Mouse (Mus musculus) forebrain, embryonic 12.5 days (tissue): ENCODE data around the gene Id2. TPM values are rescaled to one million over a fixed set of nuclear protein-coding genes. Genes with fewer than 3 reads are reported as not detected.

Experiments used
- ATAC-seq: fragments of 200-750 bp; cut with Nextera tagmentation; 2 replicates; pipeline ENCODE4 v1.8.0; 2017; ENCODE audit warnings: moderate TSS enrichment; ENCODE audit not compliant: low FRiP score
- H3K27ac ChIP-seq: fragments of 300-500 bp; sonication (generic); 2 replicates; pipeline ENCODE4 v1.5.1; 2016; ENCODE audit warnings: mild to moderate bottlenecking
- H3K27me3 ChIP-seq: fragments of 300-500 bp; sonication (generic); 2 replicates; pipeline ENCODE4 v1.6.1; 2016; ENCODE audit warnings: mild to moderate bottlenecking
- H3K36me3 ChIP-seq: fragments of 300-500 bp; sonication (generic); replicated peaks from 2 replicates; pipeline ENCODE4 v1.6.1; 2016; ENCODE audit warnings: mild to moderate bottlenecking
- H3K4me1 ChIP-seq: fragments of 300-500 bp; sonication (generic); 2 replicates; pipeline ENCODE4 v1.6.1; 2016
- H3K4me2 ChIP-seq: fragments of 300-500 bp; sonication (generic); 2 replicates; pipeline ENCODE4 v1.6.1; 2016; ENCODE audit warnings: mild to moderate bottlenecking, moderate library complexity
- H3K4me3 ChIP-seq: fragments of 300-500 bp; sonication (generic); replicated peaks from 2 replicates; pipeline ENCODE4 v1.5.1; 2016; ENCODE audit warnings: mild to moderate bottlenecking
- H3K9ac ChIP-seq: fragments of 300-500 bp; sonication (generic); 2 replicates; pipeline ENCODE4 v1.6.1; 2016; ENCODE audit warnings: mild to moderate bottlenecking
- H3K9me3 ChIP-seq: fragments of 300-500 bp; sonication (generic); 2 replicates; pipeline ENCODE4 v1.6.1; 2016
- WGBS: fragments of 180-500 bp; shearing (Covaris S2); methylation state at CpG from one replicate; pipeline ENCODE4 v1.1.7; 2016; 5-methylcytosine and 5-hydroxymethylcytosine counted together
- polyA plus RNA-seq: library from polyadenylated mRNA; unstranded; fragments of >200 nt; fragmentation: Nextera tagmentation; extraction: Ambion mirVana; gene quantifications from 2 replicates; pipeline ENCODE4 v1.2.1, GENCODE M21; 2016

Gene Id2
- 163 TPM in 2 replicates for polyA plus RNA-seq

- peak within 1 kb of the TSS; percentile 93 for H3K27ac ChIP-seq
- peak within 1 kb of the TSS; percentile 52 for H3K9ac ChIP-seq
- no peak for ATAC-seq
- 7% methylated on average over 1 of the region's 1 CpGs for WGBS
- peak within 1 kb of the TSS; percentile 95 for H3K4me2 ChIP-seq
- peaks cover 12% of the 10 kb centered on the region; the same call in 1 of the 2 replicates for H3K27me3 ChIP-seq
- H3K9me3 ChIP-seq = no peaks in the 10 kb centered on the region
- H3K4me3 ChIP-seq = peak within 1 kb of the TSS; percentile 70
- peaks cover 61% of the 10 kb centered on the region for H3K4me1 ChIP-seq
- no peaks in the 10 kb centered on the region for H3K36me3 ChIP-seq
Observed at GRCm38 (mm10) chr12:25097052-25097209, at the start of gene Id2. Gene Id2, minus strand, starts transcription at chr12:25097140.

GRCm38 (mm10) chr12:25145344-25145698 lies 48.4 kb upstream of the Id2 start:
- no peak overlapping the region for H3K4me2 ChIP-seq
- H3K36me3 ChIP-seq = no peaks in the 10 kb centered on the region
- no peak overlapping the region for H3K27ac ChIP-seq
- no peaks in the 10 kb centered on the region for H3K9me3 ChIP-seq
- ATAC-seq = no peak
- WGBS = 73% methylated on average over 3 of the region's 3 CpGs
- peaks cover 2% of the 10 kb centered on the region for H3K4me1 ChIP-seq
- no peaks in the 10 kb centered on the region for H3K27me3 ChIP-seq
- no peak overlapping the region for H3K9ac ChIP-seq
- no peak overlapping the region for H3K4me3 ChIP-seq

- no peak for ATAC-seq
- no peak overlapping the region for H3K4me2 ChIP-seq
- WGBS = 93% methylated on average over 5 of the region's 5 CpGs
- H3K4me1 ChIP-seq = peaks cover 2% of the 10 kb centered on the region
- H3K4me3 ChIP-seq = no peak overlapping the region
- H3K27me3 ChIP-seq = no peaks in the 10 kb centered on the region
- no peak overlapping the region for H3K27ac ChIP-seq
- H3K9ac ChIP-seq = no peak overlapping the region
- H3K9me3 ChIP-seq = no peaks in the 10 kb centered on the region
- no peaks in the 10 kb centered on the region for H3K36me3 ChIP-seq
Observed at GRCm38 (mm10) chr12:25144591-25145343, 47.8 kb upstream of the Id2 start.

- H3K36me3 ChIP-seq = no peaks in the 10 kb centered on the region
- ATAC-seq = no peak
- H3K9me3 ChIP-seq = no peaks in the 10 kb centered on the region
- peaks cover 2% of the 10 kb centered on the region for H3K4me1 ChIP-seq
- no peak overlapping the region for H3K9ac ChIP-seq
- WGBS = 68% methylated on average over 2 of the region's 2 CpGs
- H3K27ac ChIP-seq = no peak overlapping the region
- no peaks in the 10 kb centered on the region for H3K27me3 ChIP-seq
- no peak overlapping the region for H3K4me3 ChIP-seq
- H3K4me2 ChIP-seq = no peak overlapping the region
Observed at GRCm38 (mm10) chr12:25143492-25143891, 46.6 kb upstream of the Id2 start.

DNA sequence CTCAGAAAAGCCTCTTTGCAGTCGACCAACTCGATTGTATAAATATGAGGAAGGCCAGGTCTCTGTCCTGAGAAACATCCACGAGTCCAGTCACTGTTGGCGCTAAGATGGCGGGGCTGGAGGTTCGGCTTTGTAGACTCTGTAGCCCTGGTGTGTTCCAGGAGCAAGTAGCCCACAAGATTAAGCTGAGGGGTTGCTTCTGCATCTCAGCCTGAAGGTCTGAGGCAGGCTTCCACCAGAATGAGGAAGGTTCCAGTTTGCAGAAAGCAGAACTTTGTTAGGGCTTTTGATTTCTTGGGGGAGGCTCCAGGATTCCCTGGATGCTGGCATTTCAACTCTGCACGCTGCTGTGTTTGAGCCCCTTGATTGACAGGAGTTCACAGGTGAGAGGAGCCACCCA lies 45.3 kb upstream of the Id2 start:
- Histone ChIP-seq H3K9ac (no peak overlapping the region), H3K27ac (no peak overlapping the region), H3K4me3 (no peak overlapping the region), H3K4me1 (peaks cover 2% of the 10 kb centered on the region), H3K27me3 (no peaks in the 10 kb centered on the region), H3K4me2 (no peak overlapping the region), H3K36me3 (no peaks in the 10 kb centered on the region), H3K9me3 (no peaks in the 10 kb centered on the region)
- 79% methylated on average over 7 of the region's 7 CpGs for WGBS
- ATAC-seq = no peak

GRCm38 (mm10) chr12:25141311-25141710 lies 44.4 kb upstream of the Id2 start:
- Histone ChIP-seq H3K27ac (no peak overlapping the region), H3K27me3 (no peaks in the 10 kb centered on the region), H3K4me3 (no peak overlapping the region), H3K9ac (no peak overlapping the region), H3K4me1 (peaks cover 2% of the 10 kb centered on the region), H3K36me3 (no peaks in the 10 kb centered on the region), H3K4me2 (no peak overlapping the region), H3K9me3 (no peaks in the 10 kb centered on the region)
- ATAC-seq = no peak
- WGBS = 66% methylated on average over 7 of the region's 7 CpGs

GRCm38 (mm10) chr12:25140115-25140514 lies 43.2 kb upstream of the Id2 start:
- H3K4me1 ChIP-seq = peaks cover 2% of the 10 kb centered on the region
- no peak overlapping the region for H3K4me3 ChIP-seq
- ATAC-seq = no peak
- H3K4me2 ChIP-seq = no peak overlapping the region
- H3K27ac ChIP-seq = no peak overlapping the region
- no peaks in the 10 kb centered on the region for H3K36me3 ChIP-seq
- H3K27me3 ChIP-seq = no peaks in the 10 kb centered on the region
- H3K9ac ChIP-seq = no peak overlapping the region
- H3K9me3 ChIP-seq = no peaks in the 10 kb centered on the region
- WGBS = 83% methylated on average over 6 of the region's 6 CpGs

- no peak overlapping the region for H3K4me2 ChIP-seq
- no peak overlapping the region for H3K27ac ChIP-seq
- H3K4me1 ChIP-seq = peaks cover 2% of the 10 kb centered on the region
- no peaks in the 10 kb centered on the region for H3K9me3 ChIP-seq
- ATAC-seq = no peak
- no peak overlapping the region for H3K9ac ChIP-seq
- WGBS = 96% methylated on average over 4 of the region's 4 CpGs
- H3K36me3 ChIP-seq = no peaks in the 10 kb centered on the region
- H3K4me3 ChIP-seq = no peak overlapping the region
- H3K27me3 ChIP-seq = no peaks in the 10 kb centered on the region
Observed at GRCm38 (mm10) chr12:25138616-25139015, 41.7 kb upstream of the Id2 start.

- Histone ChIP-seq H3K27ac (no peak overlapping the region), H3K9me3 (no peaks in the 10 kb centered on the region), H3K27me3 (0 out of 2 replicates have a peak, but pooled peaks cover 4% of the 10 kb centered on the region), H3K4me2 (no peak overlapping the region), H3K4me1 (peaks cover 18% of the 10 kb centered on the region), H3K36me3 (no peaks in the 10 kb centered on the region), H3K4me3 (no peak overlapping the region), H3K9ac (no peak overlapping the region)
- 86% methylated on average over 12 of the region's 12 CpGs for WGBS
- no peak for ATAC-seq
Observed at GRCm38 (mm10) chr12:25132046-25132445, 35.1 kb upstream of the Id2 start.

- Histone ChIP-seq H3K4me3 (no peak overlapping the region), H3K4me1 (peaks cover 56% of the 10 kb centered on the region), H3K27ac (no peak overlapping the region), H3K9me3 (no peaks in the 10 kb centered on the region), H3K36me3 (no peaks in the 10 kb centered on the region), H3K27me3 (peaks cover 4% of the 10 kb centered on the region; the same call in 1 of the 2 replicates), H3K4me2 (no peak overlapping the region), H3K9ac (no peak overlapping the region)
- ATAC-seq = no peak
- 69% methylated on average over 4 of the region's 4 CpGs for WGBS
Observed at GRCm38 (mm10) chr12:25127629-25128028, 30.7 kb upstream of the Id2 start.

DNA sequence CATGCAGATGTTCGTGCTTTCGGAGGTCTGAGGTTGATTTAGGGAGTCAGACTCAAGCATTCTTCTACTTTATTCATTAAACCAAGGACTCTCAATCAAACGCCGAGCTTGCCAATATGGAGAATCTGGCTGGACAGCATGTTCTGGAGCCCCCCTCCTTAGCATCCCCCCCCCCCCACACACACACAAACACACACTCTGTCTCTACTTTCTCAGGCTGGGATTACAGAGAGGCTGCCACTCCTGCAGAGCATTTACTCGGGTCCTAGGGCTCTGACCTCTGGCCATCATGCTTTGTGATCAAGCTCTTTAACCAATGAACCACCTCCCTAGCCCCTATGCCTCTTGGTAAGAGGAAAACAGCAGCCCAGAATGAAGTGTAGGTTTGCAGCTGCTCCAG lies 29.3 kb upstream of the Id2 start:
- Histone ChIP-seq H3K27me3 (peaks cover 4% of the 10 kb centered on the region; the same call in 1 of the 2 replicates), H3K4me3 (no peak overlapping the region), H3K27ac (peak overlapping the region; percentile 87), H3K36me3 (no peaks in the 10 kb centered on the region), H3K9me3 (no peaks in the 10 kb centered on the region), H3K4me2 (no peak overlapping the region), H3K4me1 (peaks cover 59% of the 10 kb centered on the region), H3K9ac (no peak overlapping the region)
- WGBS = 34% methylated on average over 5 of the region's 5 CpGs
- no peak for ATAC-seq

DNA sequence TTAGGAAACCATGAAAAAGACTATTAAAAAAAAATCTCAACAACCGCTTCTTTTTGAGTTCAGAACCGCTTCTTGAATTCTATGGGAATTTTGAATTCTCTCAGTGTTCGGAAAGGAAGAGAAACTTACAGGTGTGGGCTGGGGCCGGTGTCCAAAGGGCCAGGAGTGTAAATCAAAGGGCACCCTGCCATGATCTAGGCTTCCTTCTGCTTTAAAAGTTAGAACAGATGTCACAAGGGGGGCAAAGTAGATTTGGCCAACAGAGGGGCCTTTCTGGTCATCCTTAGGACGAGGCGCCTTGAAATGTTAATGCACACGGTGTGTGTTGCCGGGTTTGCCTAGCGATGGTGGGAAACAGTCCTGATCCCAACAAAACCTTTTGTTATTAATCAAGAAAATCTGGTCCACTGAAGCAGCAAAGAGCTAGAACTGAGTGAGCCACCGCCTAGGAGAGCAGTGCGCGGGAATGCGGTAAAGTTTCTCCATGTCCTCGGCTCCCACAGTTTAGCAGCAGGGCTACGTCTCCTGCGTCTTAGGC lies 28.4 kb upstream of the Id2 start:
- 3% methylated on average over 16 of the region's 16 CpGs for WGBS
- no peak overlapping the region for H3K9ac ChIP-seq
- H3K4me2 ChIP-seq = peak overlapping the region; percentile 44; the same call in 1 of the 2 replicates
- ATAC-seq = no peak
- peaks cover 4% of the 10 kb centered on the region; the same call in 1 of the 2 replicates for H3K27me3 ChIP-seq
- H3K27ac ChIP-seq = peak overlapping the region; percentile 87
- H3K4me1 ChIP-seq = peaks cover 59% of the 10 kb centered on the region
- no peak overlapping the region for H3K4me3 ChIP-seq
- H3K36me3 ChIP-seq = no peaks in the 10 kb centered on the region
- no peaks in the 10 kb centered on the region for H3K9me3 ChIP-seq
